Mouse (Mus musculus): ENCODE results near the gene Dnmt3a. TPM values are rescaled to one million over a fixed set of nuclear protein-coding genes. Genes with fewer than 3 reads are reported as not detected.
A peak's percentile ranks its signal among the peaks of the same experiment; 100 is the strongest.

Dnmt3a gene
- 26.8 and 41.5 TPM in 2 replicates for polyA plus RNA-seq (2011; ENCODE audit: insufficient read depth, insufficient read length, low replicate concordance, missing spikeins)

GRCm38 (mm10) chr12:3805852-3806251, at the start of gene Dnmt3a:
Gene Dnmt3a (plus strand): TSS chr12:3806007.
- Histone ChIP-seq H3K4me1 (ENCODE audit: control insufficient read depth, insufficient read depth, low read length) (peaks cover 1% of the 10 kb centered on the region; the same call in 1 of the 2 replicates), H3K4me3 (replicated peaks; ENCODE audit: control insufficient read depth, low read depth, low read length) (peak within 1 kb of the TSS; percentile 59), H3K27ac (ENCODE audit: control insufficient read depth, insufficient read depth, low read depth, low read length, poor library complexity) (peak within 1 kb of the TSS; percentile 66; the same call in 1 of the 2 replicates)
- TF ChIP-seq POLR2A (IDR thresholded peaks at IDR 0.05; ENCODE audit: borderline replicate concordance, control insufficient read depth, low read depth, low read length) (no peak), CTCF (IDR thresholded peaks at IDR 0.05; ENCODE audit: control insufficient read depth, insufficient read depth, low read length) (no peak)
- 19% methylated on average over 4 of the region's 4 CpGs for WGBS

GRCm38 (mm10) chr12:3756216-3756615, 49.6 kb upstream of the Dnmt3a start:
- no peak for TF ChIP-seq CTCF (IDR thresholded peaks at IDR 0.05; ENCODE audit: control insufficient read depth, insufficient read depth, low read length)
- no peak for TF ChIP-seq POLR2A (IDR thresholded peaks at IDR 0.05; ENCODE audit: borderline replicate concordance, control insufficient read depth, low read depth, low read length)

GRCm38 (mm10) chr12:3758127-3758526, 47.7 kb upstream of the Dnmt3a start:
- peaks cover 2% of the 10 kb centered on the region; the same call in 1 of the 2 replicates for H3K4me1 ChIP-seq (ENCODE audit: control insufficient read depth, insufficient read depth, low read length)
- 89% methylated on average over 3 of the region's 3 CpGs for WGBS
- H3K4me3 ChIP-seq (replicated peaks; ENCODE audit: control insufficient read depth, low read depth, low read length): no peak overlapping the region
- no peak overlapping the region for H3K27ac ChIP-seq (ENCODE audit: control insufficient read depth, insufficient read depth, low read depth, low read length, poor library complexity)
- TF ChIP-seq CTCF (IDR thresholded peaks at IDR 0.05; ENCODE audit: control insufficient read depth, insufficient read depth, low read length) (no peak), POLR2A (IDR thresholded peaks at IDR 0.05; ENCODE audit: borderline replicate concordance, control insufficient read depth, low read depth, low read length) (no peak)

More at GRCm38 (mm10) chr12:3756216-3756615, 49.6 kb upstream of the Dnmt3a start:
- Histone ChIP-seq H3K4me3 (replicated peaks; ENCODE audit: control insufficient read depth, low read depth, low read length) (no peak overlapping the region), H3K27ac (ENCODE audit: control insufficient read depth, insufficient read depth, low read depth, low read length, poor library complexity) (no peak overlapping the region), H3K4me1 (ENCODE audit: control insufficient read depth, insufficient read depth, low read length) (peaks cover 2% of the 10 kb centered on the region; the same call in 1 of the 2 replicates)
- 88% methylated on average over 3 of the region's 3 CpGs for WGBS

- Histone ChIP-seq H3K4me1 (ENCODE audit: control insufficient read depth, insufficient read depth, low read length) (peaks cover 2% of the 10 kb centered on the region; the same call in 1 of the 2 replicates), H3K27ac (ENCODE audit: control insufficient read depth, insufficient read depth, low read depth, low read length, poor library complexity) (peak overlapping the region; percentile 26; the same call in 1 of the 2 replicates), H3K4me3 (replicated peaks; ENCODE audit: control insufficient read depth, low read depth, low read length) (peak overlapping the region; percentile 29)
- WGBS: 1% methylated on average over 4 of the region's 4 CpGs
- TF ChIP-seq POLR2A (IDR thresholded peaks at IDR 0.05; ENCODE audit: borderline replicate concordance, control insufficient read depth, low read depth, low read length) (no peak), CTCF (IDR thresholded peaks at IDR 0.05; ENCODE audit: control insufficient read depth, insufficient read depth, low read length) (peak; percentile 65)
These were observed 46.4 kb upstream of the Dnmt3a start for GRCm38 (mm10) chr12:3759419-3759818.

- 84% methylated on average over 4 of the region's 4 CpGs for WGBS
- H3K4me1 ChIP-seq (ENCODE audit: control insufficient read depth, insufficient read depth, low read length): peaks cover 2% of the 10 kb centered on the region; the same call in 1 of the 2 replicates
- TF ChIP-seq CTCF (IDR thresholded peaks at IDR 0.05; ENCODE audit: control insufficient read depth, insufficient read depth, low read length): no peak
- no peak for TF ChIP-seq POLR2A (IDR thresholded peaks at IDR 0.05; ENCODE audit: borderline replicate concordance, control insufficient read depth, low read depth, low read length)
These were observed 44.8 kb upstream of the Dnmt3a start for GRCm38 (mm10) chr12:3760876-3761590.

GRCm38 (mm10) chr12:3761591-3762295, 44.1 kb upstream of the Dnmt3a start:
- Histone ChIP-seq H3K4me3 (replicated peaks; ENCODE audit: control insufficient read depth, low read depth, low read length) (no peak overlapping the region), H3K27ac (ENCODE audit: control insufficient read depth, insufficient read depth, low read depth, low read length, poor library complexity) (no peak overlapping the region), H3K4me1 (ENCODE audit: control insufficient read depth, insufficient read depth, low read length) (peaks cover 2% of the 10 kb centered on the region; the same call in 1 of the 2 replicates)
- 79% methylated on average over 6 of the region's 6 CpGs for WGBS
- TF ChIP-seq POLR2A (IDR thresholded peaks at IDR 0.05; ENCODE audit: borderline replicate concordance, control insufficient read depth, low read depth, low read length): no peak
- no peak for TF ChIP-seq CTCF (IDR thresholded peaks at IDR 0.05; ENCODE audit: control insufficient read depth, insufficient read depth, low read length)

More at GRCm38 (mm10) chr12:3760876-3761590, 44.8 kb upstream of the Dnmt3a start:
- no peak overlapping the region for H3K4me3 ChIP-seq (replicated peaks; ENCODE audit: control insufficient read depth, low read depth, low read length)
- no peak overlapping the region for H3K27ac ChIP-seq (ENCODE audit: control insufficient read depth, insufficient read depth, low read depth, low read length, poor library complexity)

GRCm38 (mm10) chr12:3764191-3764804, 41.5 kb upstream of the Dnmt3a start:
- TF ChIP-seq POLR2A (IDR thresholded peaks at IDR 0.05; ENCODE audit: borderline replicate concordance, control insufficient read depth, low read depth, low read length): no peak
- no peak for TF ChIP-seq CTCF (IDR thresholded peaks at IDR 0.05; ENCODE audit: control insufficient read depth, insufficient read depth, low read length)
- 70% methylated on average over 3 of the region's 3 CpGs for WGBS
- Histone ChIP-seq H3K4me1 (ENCODE audit: control insufficient read depth, insufficient read depth, low read length) (peaks cover 2% of the 10 kb centered on the region; the same call in 1 of the 2 replicates), H3K4me3 (replicated peaks; ENCODE audit: control insufficient read depth, low read depth, low read length) (no peak overlapping the region), H3K27ac (ENCODE audit: control insufficient read depth, insufficient read depth, low read depth, low read length, poor library complexity) (no peak overlapping the region)
